Mouse (Mus musculus): ENCODE data around the gene Tex44. TPM values are rescaled to one million over a fixed set of nuclear protein-coding genes. Genes with fewer than 3 reads are reported as not detected.

The Tex44 gene
- not detected for total RNA-seq (2022)

DNA sequence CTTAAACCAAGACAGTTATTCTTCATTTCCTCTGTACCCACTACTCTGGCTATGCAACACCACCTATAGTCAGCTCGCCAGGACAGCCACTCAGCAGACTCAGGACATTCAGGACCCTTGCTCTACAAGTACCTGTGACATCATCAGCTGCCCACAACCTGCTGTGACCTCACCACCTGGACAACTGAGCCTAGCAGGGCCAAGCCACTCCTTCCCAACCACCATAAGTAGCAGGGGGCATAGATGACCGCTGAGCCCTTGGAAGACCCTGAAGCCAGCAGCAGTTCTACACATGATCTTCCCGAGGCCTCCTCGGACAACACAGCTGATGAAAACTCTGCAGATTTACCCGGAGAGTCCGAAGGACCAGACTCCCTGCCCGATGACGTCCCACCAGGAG, at the start of gene Tex44, which contains the start of gene Nmur1:
TSS of gene Tex44 (plus strand) at position 202 of the 400 bp plus-strand sequence.
TSS of gene Nmur1 (minus strand) at position 101 of the 400 bp plus-strand sequence.
- DNase-seq (ENCODE audit: low spot score in 2 of 2): no peak

GRCm38 (mm10) chr1:86376354-86376753, 49.8 kb upstream of the Tex44 start:
- no peak for DNase-seq (ENCODE audit: low spot score in 2 of 2)

- DNase-seq (ENCODE audit: low spot score in 2 of 2): no peak
These were observed 47.5 kb upstream of the Tex44 start for GRCm38 (mm10) chr1:86378662-86379061.

DNA sequence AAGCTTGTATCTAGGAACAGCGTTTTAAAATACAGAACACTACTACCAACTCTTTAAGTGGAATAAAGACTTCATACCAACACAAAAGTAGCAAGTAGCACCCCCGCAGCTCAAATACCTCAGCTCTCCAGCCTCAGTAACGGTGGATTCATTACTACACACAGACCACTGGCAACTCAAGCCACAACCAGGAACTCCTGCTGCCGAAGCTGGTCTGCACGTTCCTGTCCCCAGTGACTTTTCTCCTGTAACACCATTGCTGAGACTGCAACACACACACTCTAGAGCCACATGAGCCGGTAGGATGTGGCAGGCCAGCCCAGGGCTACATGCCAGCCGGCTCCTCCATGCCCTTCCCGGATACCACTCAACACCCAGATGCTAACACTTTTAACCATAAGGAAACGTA, 47.0 kb upstream of the Tex44 start:
- no peak for DNase-seq (ENCODE audit: low spot score in 2 of 2)

DNA sequence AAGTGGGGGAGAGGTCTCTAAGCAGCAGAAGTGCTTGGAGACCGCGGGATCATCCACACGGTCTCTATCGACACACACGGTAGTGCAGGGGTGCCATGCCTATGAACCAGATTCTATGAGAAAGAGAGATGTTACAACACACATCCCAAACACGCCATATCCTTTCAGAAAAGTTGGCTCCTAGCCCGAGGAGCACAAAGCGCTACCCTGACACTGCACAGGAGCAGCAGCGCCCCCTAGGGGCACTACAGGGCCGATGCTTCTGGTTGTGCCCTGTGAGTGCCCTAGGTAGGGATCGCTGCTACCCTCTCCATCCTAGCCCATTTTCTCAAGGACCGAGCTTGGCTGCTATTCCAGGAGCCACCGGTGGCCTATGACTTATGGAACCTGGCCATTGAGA, 45.1 kb upstream of the Tex44 start:
- peak in 1 of 2 experiments; percentile 36 for DNase-seq (ENCODE audit: low spot score in 2 of 2)

GRCm38 (mm10) chr1:86389230-86389629, 36.9 kb upstream of the Tex44 start:
- DNase-seq (ENCODE audit: low spot score in 2 of 2): peak in 1 of 2 experiments; percentile 63

GRCm38 (mm10) chr1:86391425-86391824, 34.7 kb upstream of the Tex44 start:
- no peak for DNase-seq (ENCODE audit: low spot score in 2 of 2)

GRCm38 (mm10) chr1:86393219-86393618, 32.9 kb upstream of the Tex44 start:
- no peak for DNase-seq (ENCODE audit: low spot score in 2 of 2)

GRCm38 (mm10) chr1:86394246-86394645, 31.9 kb upstream of the Tex44 start:
- DNase-seq (ENCODE audit: low spot score in 2 of 2): no peak

DNA sequence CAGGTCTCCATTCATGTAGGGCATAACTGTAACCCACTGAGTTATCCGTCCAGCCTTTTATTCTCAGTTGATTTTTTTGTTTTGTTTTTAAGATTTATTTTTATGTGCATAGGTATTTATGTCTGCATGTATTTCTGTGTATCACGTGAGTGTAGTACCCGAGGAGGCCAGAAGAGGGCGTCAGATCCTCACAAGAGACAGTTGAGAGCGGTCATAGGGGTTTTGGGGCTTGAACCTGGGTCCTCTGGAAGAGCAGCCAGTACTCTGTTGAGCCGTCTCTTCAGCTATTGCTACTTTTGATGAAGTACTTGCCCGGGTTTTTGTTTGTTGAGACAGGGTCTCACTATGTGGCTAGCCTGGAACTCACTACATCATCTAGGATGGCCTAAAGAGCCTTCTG, 30.2 kb upstream of the Tex44 start:
- no peak for DNase-seq (ENCODE audit: low spot score in 2 of 2)

GRCm38 (mm10) chr1:86397621-86398020, 28.5 kb upstream of the Tex44 start:
- no peak for DNase-seq (ENCODE audit: low spot score in 2 of 2)

GRCm38 (mm10) chr1:86398222-86398621, 27.9 kb upstream of the Tex44 start:
- DNase-seq (ENCODE audit: low spot score in 2 of 2): no peak

DNA sequence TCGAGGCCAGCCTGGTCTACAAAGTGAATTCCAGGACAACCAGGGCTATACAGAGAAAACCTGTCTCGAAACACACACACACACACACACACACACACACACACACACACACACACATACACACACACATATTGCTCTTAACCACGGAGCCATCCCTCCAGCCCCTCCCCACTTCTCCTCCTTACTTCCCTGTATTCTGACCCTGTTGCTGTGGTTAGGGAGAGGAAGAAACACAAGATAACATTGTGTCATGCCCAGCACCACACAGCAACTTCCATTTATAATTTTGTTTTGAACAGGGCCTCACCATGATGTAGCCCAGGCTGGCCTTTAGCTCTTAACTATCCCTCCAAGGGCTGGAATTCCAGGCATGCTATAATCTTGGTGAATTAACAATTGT, 26.8 kb upstream of the Tex44 start:
- DNase-seq (ENCODE audit: low spot score in 2 of 2): no peak

DNA sequence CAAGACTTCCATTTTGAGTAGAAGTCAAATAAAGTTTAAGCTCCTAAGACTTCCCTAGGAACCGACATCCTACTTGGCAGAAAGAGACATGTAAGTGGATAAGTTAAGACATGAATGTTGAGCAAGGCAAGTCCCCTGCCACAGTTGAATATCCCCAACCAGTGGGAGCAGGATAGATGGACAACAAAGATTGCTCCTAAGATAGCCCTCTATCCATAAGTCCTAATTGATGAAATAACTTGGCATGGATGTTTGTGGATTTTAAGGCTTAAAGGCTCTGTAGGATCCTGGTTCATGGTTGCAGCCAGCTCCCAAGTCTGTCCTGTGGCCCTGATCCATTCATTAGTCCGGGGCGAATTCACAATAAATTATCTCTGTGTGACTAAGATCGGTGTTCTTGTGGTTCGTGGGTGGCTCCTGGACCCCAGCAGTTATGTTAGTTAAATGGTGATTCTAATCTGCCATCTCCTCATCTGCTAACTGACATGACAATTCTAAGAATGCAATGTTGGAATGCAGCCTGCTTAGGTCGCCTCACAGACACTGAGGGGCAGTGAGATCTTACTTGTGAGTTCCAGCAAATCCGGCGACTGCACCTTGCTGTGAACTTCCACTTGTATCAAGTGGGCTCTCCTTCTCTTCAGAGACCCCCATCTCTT, 25.9 kb upstream of the Tex44 start:
- no peak for DNase-seq (ENCODE audit: low spot score in 2 of 2)

DNA sequence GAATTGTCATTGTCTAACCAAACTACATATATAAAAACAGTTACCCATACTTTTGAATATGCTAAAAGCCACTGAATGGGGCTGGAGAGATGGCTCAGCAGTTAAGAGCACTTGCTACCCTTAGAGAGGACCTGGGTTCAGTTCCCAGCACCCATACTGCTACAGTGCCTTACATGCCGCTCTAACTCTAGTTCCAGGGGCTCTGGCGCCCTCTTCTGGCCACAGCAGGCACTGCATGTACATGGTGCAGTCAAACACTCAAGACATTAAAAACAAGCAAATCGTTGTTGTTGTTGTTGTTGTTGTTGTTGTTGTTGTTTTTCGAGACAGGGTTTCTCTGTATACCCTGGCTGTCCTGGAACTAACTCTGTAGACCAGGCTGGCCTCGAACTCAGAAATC, 21.3 kb upstream of the Tex44 start:
- no peak for DNase-seq (ENCODE audit: low spot score in 2 of 2)

DNA sequence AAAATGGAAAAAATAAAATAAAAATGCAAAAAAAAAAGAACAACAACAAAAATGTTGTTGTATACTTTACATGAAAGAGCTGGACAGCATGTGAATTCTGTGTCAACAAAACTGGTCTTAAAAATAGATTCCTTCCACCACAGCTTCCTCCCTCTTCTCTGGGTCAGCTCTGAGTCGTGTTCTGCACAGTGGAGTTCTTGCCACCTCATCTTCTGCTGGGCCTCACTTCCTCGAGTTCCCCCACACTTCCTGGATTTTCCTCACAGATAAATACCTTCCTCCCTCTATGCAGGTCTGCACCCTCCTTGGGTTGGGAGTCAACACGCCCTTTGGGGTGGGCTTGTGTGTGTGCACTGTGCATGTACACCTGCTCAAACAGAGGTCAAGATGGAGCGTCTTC, 19.8 kb upstream of the Tex44 start:
- no peak for DNase-seq (ENCODE audit: low spot score in 2 of 2)

DNA sequence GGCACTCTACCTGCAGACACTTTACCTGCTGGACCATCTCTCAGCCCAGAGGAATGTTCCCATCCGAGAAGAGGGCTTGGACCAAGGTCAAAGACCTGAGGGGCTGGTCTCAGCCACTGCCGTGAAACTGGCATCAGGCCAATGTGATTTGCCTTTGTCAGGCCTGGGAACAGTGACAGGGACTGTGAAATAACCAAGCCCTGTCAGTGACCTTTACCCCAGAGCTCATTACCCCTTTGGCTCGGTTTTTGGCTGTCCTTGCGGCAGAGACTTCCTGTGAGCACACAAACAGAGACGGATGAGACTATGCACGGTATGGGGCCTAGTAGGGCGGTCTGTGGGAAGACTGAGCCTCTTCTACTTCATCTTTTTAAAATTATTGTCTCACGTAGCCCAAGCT, 19.2 kb upstream of the Tex44 start:
- DNase-seq (ENCODE audit: low spot score in 2 of 2): no peak

GRCm38 (mm10) chr1:86408515-86408914, 17.6 kb upstream of the Tex44 start:
- DNase-seq (ENCODE audit: low spot score in 2 of 2): no peak

- no peak for DNase-seq (ENCODE audit: low spot score in 2 of 2)
These were observed 16.7 kb upstream of the Tex44 start for GRCm38 (mm10) chr1:86409476-86409875.

DNA sequence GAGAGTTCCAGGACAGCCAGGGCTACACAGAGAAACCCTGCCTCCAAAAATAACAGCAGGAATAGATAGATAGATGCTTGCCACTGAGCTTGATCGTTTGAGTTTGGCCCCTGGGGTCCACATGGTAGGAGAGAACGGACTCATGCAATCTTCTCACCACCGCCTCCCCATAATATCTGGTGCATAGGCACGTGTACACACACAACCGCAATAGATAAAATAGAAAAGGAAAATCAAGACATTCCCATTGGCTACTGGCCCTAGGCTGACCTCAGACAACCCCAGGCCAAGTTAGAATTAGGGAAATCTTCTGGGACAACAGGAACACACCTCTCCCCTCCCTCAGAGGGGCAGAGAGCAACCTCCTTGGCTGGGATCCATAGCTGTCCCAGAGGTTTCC, 11.4 kb upstream of the Tex44 start:
- no peak for DNase-seq (ENCODE audit: low spot score in 2 of 2)

GRCm38 (mm10) chr1:86415144-86415543, 11.0 kb upstream of the Tex44 start:
- DNase-seq (ENCODE audit: low spot score in 2 of 2): no peak

DNA sequence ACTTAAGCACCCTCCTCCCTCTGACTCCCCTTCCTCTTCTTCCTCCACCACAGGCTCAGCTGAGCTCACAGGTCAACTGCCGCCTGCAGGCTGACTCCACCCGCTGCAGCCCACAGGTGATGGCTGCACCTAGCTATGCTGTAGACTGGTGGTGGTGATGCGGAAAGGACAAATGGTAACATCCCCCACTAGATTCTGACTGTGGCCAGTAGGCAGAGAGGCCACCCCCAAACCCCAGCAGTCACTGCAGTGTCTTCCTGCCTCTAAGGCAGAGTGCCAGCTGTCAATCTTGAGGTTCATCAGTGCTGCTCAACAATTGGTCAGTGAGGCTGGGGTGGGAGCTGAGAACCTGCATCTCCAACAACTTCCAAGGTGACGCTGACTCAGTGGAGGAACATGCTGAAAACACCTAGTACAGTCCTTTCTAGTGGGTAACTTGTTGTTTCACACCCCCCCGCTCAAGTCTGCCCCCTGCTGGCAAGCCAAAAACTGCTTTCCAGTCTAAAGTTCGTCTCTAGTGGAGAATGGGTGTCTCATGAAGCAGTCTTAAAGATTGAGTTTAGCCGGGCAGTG, 10.4 kb upstream of the Tex44 start:
- no peak for DNase-seq (ENCODE audit: low spot score in 2 of 2)

DNA sequence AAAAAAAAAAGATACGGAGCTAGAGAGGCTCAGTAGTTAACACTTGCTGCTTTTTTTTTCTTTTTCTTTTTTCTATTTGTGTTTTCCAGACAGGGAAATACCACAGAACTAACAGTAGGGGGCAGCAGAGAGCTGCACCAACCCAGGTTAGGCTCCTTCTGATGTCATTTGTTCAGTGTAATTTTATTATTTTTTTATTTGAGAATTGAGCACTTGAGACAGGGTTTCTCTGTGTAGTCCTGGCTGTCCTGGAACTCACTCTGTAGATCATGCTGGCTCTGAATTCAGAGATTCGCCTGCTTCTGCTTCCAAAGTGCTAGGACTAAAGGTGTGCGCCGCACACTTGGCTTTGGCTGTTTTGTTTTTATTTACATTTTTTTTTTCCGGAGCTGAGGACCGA, 9.8 kb upstream of the Tex44 start:
- no peak for DNase-seq (ENCODE audit: low spot score in 2 of 2)

All from left cerebral cortex, adult 8-10 months (tissue).